Mouse (Mus musculus) lung, embryonic 16.5 days (tissue): ENCODE results near the gene 1700066M21Rik. TPM values are rescaled to one million over a fixed set of nuclear protein-coding genes. Genes with fewer than 3 reads are reported as not detected.

Experiments used
- ATAC-seq: fragments of 200-750 bp; cut with Nextera tagmentation; 2 replicates; pipeline ENCODE4 v1.8.0; 2017; ENCODE audit warnings: low read depth, mild to moderate bottlenecking, moderate library complexity
- H3K27ac ChIP-seq: fragments of 300-500 bp; sonication (generic); 2 replicates; pipeline ENCODE4 v1.5.1; 2014; ENCODE audit warnings: mild to moderate bottlenecking, control low read depth, low read length
- H3K27me3 ChIP-seq: fragments of 300-500 bp; sonication (generic); 2 replicates; pipeline ENCODE4 v1.6.1; 2014; ENCODE audit warnings: low read depth, low read length, mixed read lengths; ENCODE audit not compliant: control insufficient read depth, insufficient read depth
- H3K36me3 ChIP-seq: fragments of 300-500 bp; sonication (generic); 2 replicates; pipeline ENCODE4 v1.6.1; 2014; ENCODE audit warnings: low read length; ENCODE audit not compliant: control insufficient read depth, insufficient read depth
- H3K4me1 ChIP-seq: fragments of 300-500 bp; sonication (generic); replicated peaks from 2 replicates; pipeline ENCODE4 v1.6.1; 2014; ENCODE audit warnings: low read length, mixed read lengths; ENCODE audit not compliant: control insufficient read depth, insufficient read depth
- H3K4me2 ChIP-seq: fragments of 300-500 bp; sonication (generic); 2 replicates; pipeline ENCODE4 v1.6.1; 2014; ENCODE audit warnings: low read depth, low read length, control low read depth
- H3K4me3 ChIP-seq: fragments of 300-500 bp; sonication (generic); 2 replicates; pipeline ENCODE4 v1.5.1; 2014; ENCODE audit warnings: mild to moderate bottlenecking, low read length, control low read depth
- H3K9ac ChIP-seq: fragments of 300-500 bp; sonication (generic); 2 replicates; pipeline ENCODE4 v1.6.1; 2014; ENCODE audit warnings: low read length, control low read depth
- H3K9me3 ChIP-seq: fragments of 300-500 bp; sonication (generic); 2 replicates; pipeline ENCODE4 v1.6.1; 2016; ENCODE audit warnings: low read length; ENCODE audit not compliant: control insufficient read depth
- WGBS: fragments of 180-500 bp; shearing (Covaris S2); extraction: QIAGEN DNeasy Blood & Tissue Kit; methylation state at CpG from one replicate; pipeline ENCODE4 v1.1.7; 2014; 5-methylcytosine and 5-hydroxymethylcytosine counted together
- polyA plus RNA-seq: library from polyadenylated mRNA; unstranded; fragments of >200 nt; fragmentation: Nextera tagmentation; extraction: Ambion mirVana; gene quantifications from 2 replicates; pipeline ENCODE4 v1.2.1, GENCODE M21; 2015

The 1700066M21Rik gene
- polyA plus RNA-seq, 1 experiment from 2014 or later: 14.1 TPM

DNA sequence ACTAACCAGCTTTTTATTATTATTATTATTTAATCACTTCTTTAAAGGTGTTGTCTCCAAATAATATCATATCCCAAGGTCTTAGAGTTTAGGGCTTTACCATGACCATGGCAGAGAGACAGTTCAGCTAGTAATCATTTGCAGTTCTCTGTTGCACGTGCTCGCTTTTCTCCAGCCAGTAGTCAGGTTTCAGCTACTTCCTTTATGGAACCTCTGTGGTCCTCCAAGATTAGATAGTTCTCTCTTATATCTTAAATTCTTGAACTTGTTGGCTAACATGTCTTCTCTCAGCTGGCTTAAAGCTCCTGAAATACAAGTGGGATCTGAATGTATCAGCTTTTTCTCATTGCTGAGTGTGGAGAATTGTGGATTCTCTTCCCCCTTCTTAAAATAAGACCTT is 31.6 kb downstream of the 1700066M21Rik start:
- Histone ChIP-seq H3K4me2 (no peak overlapping the region), H3K9ac (no peak overlapping the region), H3K4me3 (no peak overlapping the region), H3K36me3 (peaks cover 10% of the 10 kb centered on the region), H3K4me1 (peaks cover 20% of the 10 kb centered on the region), H3K27me3 (no peaks in the 10 kb centered on the region), H3K27ac (no peak overlapping the region), H3K9me3 (no peaks in the 10 kb centered on the region)
- ATAC-seq: no peak
- 90% methylated on average over 2 of the region's 2 CpGs for WGBS

DNA sequence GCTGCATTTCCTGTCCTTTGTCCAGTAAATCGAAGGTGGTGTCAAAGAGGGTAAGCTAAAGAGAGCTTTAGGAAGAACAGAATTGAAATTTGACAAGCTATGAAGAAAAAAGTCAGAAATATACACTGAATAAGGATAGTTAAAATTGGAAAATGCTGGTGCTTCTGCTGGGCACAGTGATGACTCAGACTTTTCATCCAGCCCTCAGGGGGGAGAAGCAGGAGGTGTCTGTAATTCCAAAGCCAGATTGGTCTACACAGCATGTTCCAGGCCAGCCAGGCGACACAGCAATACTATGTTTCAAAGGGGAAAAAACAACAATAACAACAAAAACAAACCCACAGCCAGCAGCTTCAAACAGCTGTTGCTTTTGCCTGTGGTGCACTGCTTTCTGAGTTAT is 36.0 kb downstream of the 1700066M21Rik start:
- peaks cover 27% of the 10 kb centered on the region for H3K36me3 ChIP-seq
- peaks cover 7% of the 10 kb centered on the region for H3K4me1 ChIP-seq
- no peak overlapping the region for H3K9ac ChIP-seq
- no peaks in the 10 kb centered on the region for H3K9me3 ChIP-seq
- H3K27ac ChIP-seq: no peak overlapping the region
- H3K27me3 ChIP-seq: no peaks in the 10 kb centered on the region
- no peak overlapping the region for H3K4me3 ChIP-seq
- 92% methylated on average over 2 of the region's 2 CpGs for WGBS
- no peak overlapping the region for H3K4me2 ChIP-seq
- ATAC-seq: no peak

GRCm38 (mm10) chr1:57423696-57424095 is 46.3 kb downstream of the 1700066M21Rik start:
- Histone ChIP-seq H3K27me3 (no peaks in the 10 kb centered on the region), H3K9me3 (no peaks in the 10 kb centered on the region), H3K4me1 (no peaks in the 10 kb centered on the region), H3K36me3 (no peaks in the 10 kb centered on the region), H3K27ac (no peak overlapping the region), H3K4me2 (no peak overlapping the region), H3K4me3 (no peak overlapping the region), H3K9ac (no peak overlapping the region)
- 3% methylated on average over 1 of the region's 1 CpGs for WGBS
- 0 out of 2 replicates have a peak, but pooled peaks have one; percentile 73 for ATAC-seq

DNA sequence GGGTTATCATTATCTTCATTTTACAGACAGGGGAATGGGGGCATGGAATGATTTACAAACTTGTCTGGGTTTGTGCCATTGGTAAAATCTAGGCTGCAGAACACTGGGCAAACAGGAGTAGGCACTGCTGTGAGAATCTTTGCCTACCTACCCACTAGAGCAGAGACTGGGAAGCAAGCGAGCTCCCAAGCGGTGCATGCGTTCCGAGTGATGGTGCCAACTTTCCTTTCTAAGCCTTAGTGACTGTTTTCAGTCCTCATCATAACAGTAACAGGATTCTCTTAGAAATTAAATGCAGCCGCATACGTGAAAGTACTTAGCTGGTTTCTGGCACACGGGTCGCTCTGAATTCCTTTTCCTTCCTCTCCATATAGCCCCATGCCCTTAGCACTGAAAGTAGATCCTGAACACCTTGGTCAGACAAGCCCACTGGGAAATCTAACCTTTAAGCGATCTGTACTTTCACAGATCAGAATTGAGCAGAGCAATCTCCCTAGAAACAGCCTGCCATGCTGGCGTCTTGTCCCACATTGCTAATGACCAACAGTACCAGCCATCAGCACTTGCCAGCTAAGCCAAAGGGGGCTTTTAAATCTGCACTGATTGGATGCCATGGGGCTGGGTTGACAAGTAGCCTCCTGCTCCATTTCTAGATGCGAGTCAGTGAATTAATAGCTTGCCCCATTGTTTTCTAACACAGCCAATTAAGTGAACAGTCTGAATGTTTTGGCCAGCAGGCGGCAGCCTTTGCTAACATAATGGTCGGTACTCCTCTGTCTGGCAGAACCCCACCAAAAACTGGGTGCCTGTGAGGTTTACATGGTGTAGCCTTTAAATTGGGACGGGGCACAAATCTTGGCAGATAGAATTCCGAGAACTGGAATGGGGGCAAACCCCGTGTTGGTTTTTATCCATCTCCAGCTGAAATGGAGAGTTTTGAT is 51.2 kb downstream of the 1700066M21Rik start:
- no peaks in the 10 kb centered on the region for H3K9me3 ChIP-seq
- peak; percentile 72 for ATAC-seq
- H3K27me3 ChIP-seq: no peaks in the 10 kb centered on the region
- H3K4me3 ChIP-seq: 0 out of 2 replicates have a peak overlapping the region, but pooled peaks have one; percentile 26
- H3K27ac ChIP-seq: no peak overlapping the region
- H3K9ac ChIP-seq: no peak overlapping the region; the same call in 1 of the 2 replicates
- WGBS: 53% methylated on average over 16 of the region's 16 CpGs
- peaks cover 6% of the 10 kb centered on the region; the same call in 1 of the 2 replicates for H3K4me1 ChIP-seq
- H3K4me2 ChIP-seq: peak overlapping the region; percentile 51
- H3K36me3 ChIP-seq: no peaks in the 10 kb centered on the region

DNA sequence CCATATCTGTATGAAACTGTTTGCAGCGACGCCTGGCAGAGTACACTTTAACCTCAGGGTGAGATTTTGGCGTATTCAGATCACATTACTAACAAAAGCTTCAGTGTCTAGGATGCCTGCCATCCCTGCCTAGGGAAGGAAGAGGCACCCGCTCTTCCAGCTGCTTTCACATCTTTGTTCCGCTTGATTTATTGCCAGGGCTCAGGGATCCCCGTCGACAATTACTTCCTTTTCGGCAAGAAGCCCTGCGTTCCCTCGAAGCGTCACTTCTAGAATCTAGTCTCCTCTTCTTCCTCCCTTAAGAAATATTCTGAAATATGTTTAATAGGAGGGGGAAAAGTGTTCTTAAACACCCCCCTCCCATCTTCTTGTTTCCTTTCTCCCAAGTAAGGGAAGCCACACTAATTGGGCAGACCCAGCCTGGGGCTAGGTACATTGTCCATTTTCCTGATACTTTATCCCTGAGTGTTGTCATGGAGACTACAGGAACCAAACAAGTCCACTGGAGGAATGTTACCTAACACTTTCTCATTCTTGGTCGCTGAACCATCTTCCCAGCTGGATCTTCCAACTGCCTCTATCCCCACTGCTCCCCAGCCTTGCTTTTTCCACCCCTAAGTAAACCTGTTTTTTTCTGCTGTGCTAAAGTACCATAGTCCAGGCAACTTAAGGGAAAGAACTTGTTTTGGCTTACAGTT is 52.5 kb downstream of the 1700066M21Rik start:
- H3K4me3 ChIP-seq: no peak overlapping the region
- WGBS: 15% methylated on average over 12 of the region's 12 CpGs
- no peak overlapping the region for H3K9ac ChIP-seq
- no peaks in the 10 kb centered on the region for H3K36me3 ChIP-seq
- H3K27me3 ChIP-seq: no peaks in the 10 kb centered on the region
- peaks cover 6% of the 10 kb centered on the region; the same call in 1 of the 2 replicates for H3K4me1 ChIP-seq
- no peak overlapping the region for H3K27ac ChIP-seq
- H3K9me3 ChIP-seq: no peaks in the 10 kb centered on the region
- peak; percentile 56 for ATAC-seq
- peak overlapping the region; percentile 26 for H3K4me2 ChIP-seq

DNA sequence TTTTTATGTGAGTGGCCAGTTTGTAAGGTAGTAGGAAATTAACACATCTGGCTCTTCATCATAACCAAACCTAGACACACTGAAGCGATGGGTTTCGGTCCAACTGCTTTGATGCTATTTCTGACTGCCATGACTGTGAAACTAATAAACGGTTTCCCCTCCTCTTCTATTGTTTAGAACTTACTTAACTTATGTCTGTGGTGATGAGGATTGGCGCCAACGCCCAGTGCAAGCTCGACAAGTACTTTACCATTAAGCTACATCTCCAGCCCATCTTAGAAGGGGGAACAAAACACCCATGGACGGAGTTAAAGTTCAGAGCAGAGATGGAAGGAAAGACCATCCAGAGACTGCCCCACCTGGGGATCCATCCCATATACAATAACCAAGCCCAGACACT is 55.7 kb downstream of the 1700066M21Rik start:
- H3K4me2 ChIP-seq: no peak overlapping the region
- no peak for ATAC-seq
- H3K4me1 ChIP-seq: peaks cover 11% of the 10 kb centered on the region
- H3K9me3 ChIP-seq: no peaks in the 10 kb centered on the region
- no peaks in the 10 kb centered on the region for H3K27me3 ChIP-seq
- WGBS: 79% methylated on average over 7 of the region's 7 CpGs
- H3K4me3 ChIP-seq: no peak overlapping the region
- no peaks in the 10 kb centered on the region for H3K36me3 ChIP-seq
- H3K9ac ChIP-seq: no peak overlapping the region
- H3K27ac ChIP-seq: no peak overlapping the region

Other genes with a start within 250 kb of the 1700066M21Rik start
- gene Maip1, start 28.7 kb downstream of the 1700066M21Rik start, polyA plus RNA-seq: 18.5 and 18.6 TPM in 2 replicates
- 34.0 and 35.0 TPM in 2 replicates for gene Tyw5, start 29.5 kb downstream of the 1700066M21Rik start, polyA plus RNA-seq